9 mouse cellular contexts compared by ENCODE assay signal in the genomic region with DNA sequence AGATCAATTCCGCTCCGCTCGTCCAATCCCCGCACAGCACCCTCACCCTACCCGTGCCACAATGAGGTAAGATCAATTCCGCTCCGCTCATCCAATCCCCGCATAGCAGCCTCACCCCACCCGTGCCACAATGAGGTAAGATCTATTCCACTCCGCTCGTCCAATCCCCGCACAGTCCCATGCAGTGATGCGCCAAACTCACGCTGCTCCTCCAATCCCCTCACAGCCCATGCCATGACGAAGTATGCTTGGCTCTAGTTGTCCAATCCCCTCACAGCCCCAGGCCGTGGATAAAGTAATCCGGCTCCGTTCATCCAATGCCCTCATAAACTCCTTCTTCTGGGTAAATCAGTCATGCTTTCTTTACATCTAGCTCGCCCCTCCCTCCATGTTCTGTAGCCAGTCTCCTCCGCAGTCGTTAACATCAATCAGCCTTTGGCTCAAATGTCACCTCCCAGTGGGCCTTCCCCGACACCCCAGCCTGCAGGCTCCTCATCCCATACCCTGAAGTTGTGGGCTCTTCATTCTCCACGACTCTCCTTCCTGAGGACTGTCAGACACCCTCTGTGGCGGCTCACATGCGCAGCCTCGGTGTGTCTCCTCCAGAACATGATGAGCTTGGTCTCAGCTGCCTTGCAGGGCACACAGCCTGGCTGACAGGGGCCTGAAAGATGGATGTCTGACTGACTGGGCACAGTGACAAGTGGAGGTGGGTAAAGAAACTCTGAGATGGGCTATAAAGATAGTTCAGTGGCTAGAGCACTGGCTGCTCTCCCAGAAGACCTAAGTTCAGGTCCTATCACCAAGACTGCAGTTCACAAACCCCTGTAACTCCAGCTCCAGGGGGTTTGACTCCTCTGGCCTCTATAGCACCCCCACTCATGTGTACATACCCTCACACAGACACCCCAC. TPM values are rescaled to one million over a fixed set of nuclear protein-coding genes. Genes with fewer than 3 reads are reported as not detected.
DNase-seq lines count a peak whose midpoint lies in the region; ATAC-seq and TF ChIP-seq lines count a peak whose summit lies in the region.
"Had no signal": no experiment of that assay in that cellular context is flagged by ENCODE, and none has a peak within 500 bp of the region (broad histone marks: within the 10 kb centered on the region; RNA-seq: fewer than 3 reads in every experiment).

No protein-coding gene starts in this region.

- WGBS in forebrain, embryonic 12.5 days, result 84% methylated on average over 26 of the region's 26 CpGs
- WGBS in midbrain, embryonic 11.5 days, result 85% methylated on average over 26 of the region's 26 CpGs

- no peak overlapping the region for H3K27ac ChIP-seq in testis, adult 2 months (ENCODE audit: control insufficient read depth, insufficient read depth, low read depth, low read length)
- H3K27ac ChIP-seq in forebrain, embryonic 12.5 days, result peak overlapping the region; percentile 54
- peak overlapping the region; percentile 48 for H3K27ac ChIP-seq in midbrain, embryonic 11.5 days (ENCODE audit: low read depth, low read length)
- H3K27ac ChIP-seq: liver, embryonic 13.5 days had no signal

- no peak for DNase-seq in testis, postnatal 10 days (ENCODE audit: low spot score)
- no peak for DNase-seq in midbrain, embryonic 11.5 days (ENCODE audit: low spot score, missing footprints)
- DNase-seq in spleen, postnatal 14 days (ENCODE audit: low spot score in 2 of 2), result no peak
- no peak for DNase-seq in ovary, postnatal 10 days (ENCODE audit: low spot score)
- no peak for DNase-seq in B cell, adult 2 months
- DNase-seq: liver, embryonic 13.5 days; thymus, postnatal 14 days had no signal

- peak overlapping the region; percentile 57 for H3K4me3 ChIP-seq in testis, adult 2 months (ENCODE audit: control insufficient read depth, low read depth, low read length)
- no peak overlapping the region for H3K4me3 ChIP-seq in forebrain, embryonic 12.5 days (replicated peaks)
- no peak overlapping the region for H3K4me3 ChIP-seq in midbrain, embryonic 11.5 days (ENCODE audit: low read depth, low read length)
- H3K4me3 ChIP-seq: liver, embryonic 13.5 days had no signal

- no peak overlapping the region for H3K4me2 ChIP-seq in forebrain, embryonic 12.5 days
- H3K4me2 ChIP-seq in midbrain, embryonic 11.5 days, result no peak overlapping the region
- H3K4me2 ChIP-seq: liver, embryonic 13.5 days had no signal

- H3K4me1 ChIP-seq in testis, adult 2 months (ENCODE audit: control insufficient read depth, insufficient read depth, low read length), result peaks cover 2% of the 10 kb centered on the region
- H3K4me1 ChIP-seq in forebrain, embryonic 12.5 days, result peaks cover 76% of the 10 kb centered on the region
- peaks cover 48% of the 10 kb centered on the region for H3K4me1 ChIP-seq in midbrain, embryonic 11.5 days (ENCODE audit: control insufficient read depth, insufficient read depth, low read length)

- TF ChIP-seq CTCF in testis, adult 2 months (IDR thresholded peaks at IDR 0.05; ENCODE audit: control insufficient read depth, insufficient read depth, insufficient replicate concordance, low read depth, low read length), result no peak

- no peaks in the 10 kb centered on the region for H3K9me3 ChIP-seq in forebrain, embryonic 12.5 days
- H3K9me3 ChIP-seq in midbrain, embryonic 11.5 days (ENCODE audit: control insufficient read depth, low read length), result no peaks in the 10 kb centered on the region
- H3K9me3 ChIP-seq: liver, embryonic 13.5 days had no signal

- no peaks in the 10 kb centered on the region for H3K27me3 ChIP-seq in testis, adult 2 months (ENCODE audit: control insufficient read depth, insufficient read depth, low read length)
- H3K27me3 ChIP-seq in forebrain, embryonic 12.5 days, result no peaks in the 10 kb centered on the region
- H3K27me3 ChIP-seq in midbrain, embryonic 11.5 days (ENCODE audit: control insufficient read depth, insufficient read depth, low read length), result no peaks in the 10 kb centered on the region
- H3K27me3 ChIP-seq: liver, embryonic 13.5 days had no signal

- H3K36me3 ChIP-seq in testis, adult 2 months (ENCODE audit: control insufficient read depth, insufficient read depth, low read length), result no peaks in the 10 kb centered on the region
- peaks cover 16% of the 10 kb centered on the region; the same call in 1 of the 2 replicates for H3K36me3 ChIP-seq in forebrain, embryonic 12.5 days (replicated peaks)
- H3K36me3 ChIP-seq in midbrain, embryonic 11.5 days (ENCODE audit: control insufficient read depth, insufficient read depth, low read length), result peaks cover 3% of the 10 kb centered on the region; the same call in 1 of the 2 replicates

- TF ChIP-seq POLR2A in testis, adult 2 months (IDR thresholded peaks at IDR 0.05; ENCODE audit: control insufficient read depth, low read depth, low read length), result no peak

- H3K9ac ChIP-seq in forebrain, embryonic 12.5 days, result no peak overlapping the region
- no peak overlapping the region for H3K9ac ChIP-seq in midbrain, embryonic 11.5 days (ENCODE audit: low read length)
- H3K9ac ChIP-seq: liver, embryonic 13.5 days had no signal

- ATAC-seq in forebrain, embryonic 12.5 days (ENCODE audit: low FRiP score), result 0 out of 2 replicates have a peak, but pooled peaks have one; percentile 31
- ATAC-seq in midbrain, embryonic 11.5 days (ENCODE audit: low FRiP score), result peak; percentile 30; the same call in 1 of the 2 replicates

RNA-seq across cellular contexts. Expression of a gene that starts 36.9 kb away (rescaled TPM):
- polyA plus RNA-seq in testis, adult 2 months (2012; rRNA removed), result 3.0 and 4.2 TPM in 2 replicates
- polyA plus RNA-seq in forebrain, embryonic 12.5 days (2016; fragmentation: Nextera tagmentation; extraction: Ambion mirVana), result 67.6 and 71.5 TPM in 2 replicates
- 43.1 and 45.6 TPM in 2 replicates for polyA plus RNA-seq in midbrain, embryonic 11.5 days (2014; fragmentation: Nextera tagmentation; extraction: Ambion mirVana)
